Mouse (Mus musculus) heart, embryonic 12.5 days (tissue): ENCODE results near the gene Traf5. TPM values are rescaled to one million over a fixed set of nuclear protein-coding genes. Genes with fewer than 3 reads are reported as not detected.

Experiments
- ATAC-seq: fragments of 200-750 bp; cut with Nextera tagmentation; 2 replicates; pipeline ENCODE4 v1.8.0; 2017; ENCODE audit warnings: moderate TSS enrichment, moderate library complexity; ENCODE audit not compliant: insufficient number of reproducible peaks, low FRiP score
- H3K27ac ChIP-seq: fragments of 300-500 bp; sonication (generic); 2 replicates; pipeline ENCODE4 v1.5.1; 2016; ENCODE audit warnings: mild to moderate bottlenecking, moderate library complexity; ENCODE audit not compliant: poor library complexity, severe bottlenecking
- H3K27me3 ChIP-seq: fragments of 300-500 bp; sonication (generic); replicated peaks from 2 replicates; pipeline ENCODE4 v1.6.1; 2016; ENCODE audit warnings: mild to moderate bottlenecking, moderate library complexity
- H3K36me3 ChIP-seq: fragments of 300-500 bp; sonication (generic); 2 replicates; pipeline ENCODE4 v1.6.1; 2016; ENCODE audit warnings: mild to moderate bottlenecking, moderate library complexity
- H3K4me1 ChIP-seq: fragments of 300-500 bp; sonication (generic); replicated peaks from 2 replicates; pipeline ENCODE4 v1.6.1; 2016; ENCODE audit warnings: mild to moderate bottlenecking
- H3K4me2 ChIP-seq: fragments of 300-500 bp; sonication (generic); 2 replicates; pipeline ENCODE4 v1.6.1; 2016; ENCODE audit warnings: mild to moderate bottlenecking, moderate library complexity
- H3K4me3 ChIP-seq: fragments of 300-500 bp; sonication (generic); 2 replicates; pipeline ENCODE4 v1.5.1; 2016; ENCODE audit warnings: mild to moderate bottlenecking
- H3K9ac ChIP-seq: fragments of 300-500 bp; sonication (generic); 2 replicates; pipeline ENCODE4 v1.6.1; 2016; ENCODE audit warnings: mild to moderate bottlenecking, moderate library complexity
- H3K9me3 ChIP-seq: fragments of 300-500 bp; sonication (generic); replicated peaks from 2 replicates; pipeline ENCODE4 v1.6.1; 2016; ENCODE audit warnings: mild to moderate bottlenecking, moderate library complexity
- WGBS: fragments of 180-500 bp; shearing (Covaris S2); methylation state at CpG from one replicate; pipeline ENCODE4 v1.1.7; 2016; 5-methylcytosine and 5-hydroxymethylcytosine counted together
- polyA plus RNA-seq: library from polyadenylated mRNA; unstranded; fragments of >200 nt; fragmentation: Nextera tagmentation; extraction: Ambion mirVana; gene quantifications from 2 replicates; pipeline ENCODE4 v1.2.1, GENCODE M21; 2016

The Traf5 gene
- polyA plus RNA-seq, 1 experiment from 2014 or later, result 10.8 TPM

GRCm38 (mm10) chr1:191964773-191965481 lies 127.4 kb downstream of the Traf5 start:
- 0 out of 2 replicates have a peak, but pooled peaks have one; percentile 49 for ATAC-seq
- 16% methylated on average over 13 of the region's 13 CpGs for WGBS
- H3K9ac ChIP-seq, result no peak overlapping the region; the same call in 1 of the 2 replicates

GRCm38 (mm10) chr1:191963948-191964772 lies 128.2 kb downstream of the Traf5 start:
- Histone ChIP-seq H3K27me3 (no peaks in the 10 kb centered on the region), H3K27ac (no peak overlapping the region), H3K4me1 (no peaks in the 10 kb centered on the region), H3K9ac (no peak overlapping the region), H3K4me3 (no peak overlapping the region), H3K4me2 (no peak overlapping the region), H3K36me3 (no peaks in the 10 kb centered on the region), H3K9me3 (no peaks in the 10 kb centered on the region)
- peak; percentile 85 for ATAC-seq
- 25% methylated on average over 8 of the region's 8 CpGs for WGBS

More at GRCm38 (mm10) chr1:191964773-191965481, 127.4 kb downstream of the Traf5 start:
- H3K27ac ChIP-seq, result no peak overlapping the region
- H3K9me3 ChIP-seq, result no peaks in the 10 kb centered on the region
- no peak overlapping the region for H3K4me3 ChIP-seq
- peak overlapping the region; percentile 49 for H3K4me2 ChIP-seq
- H3K27me3 ChIP-seq, result no peaks in the 10 kb centered on the region
- no peaks in the 10 kb centered on the region for H3K36me3 ChIP-seq
- no peaks in the 10 kb centered on the region for H3K4me1 ChIP-seq

- Histone ChIP-seq H3K4me3 (no peak overlapping the region), H3K9me3 (no peaks in the 10 kb centered on the region), H3K9ac (no peak overlapping the region), H3K36me3 (no peaks in the 10 kb centered on the region), H3K27ac (no peak overlapping the region), H3K4me1 (no peaks in the 10 kb centered on the region), H3K4me2 (no peak overlapping the region), H3K27me3 (no peaks in the 10 kb centered on the region)
- whole genome bisulfite sequencing, result 70% methylated on average over 3 of the region's 3 CpGs
- ATAC-seq, result no peak
Observed at GRCm38 (mm10) chr1:191963413-191963812, 128.9 kb downstream of the Traf5 start.

GRCm38 (mm10) chr1:191960946-191961345 lies 131.4 kb downstream of the Traf5 start:
- Histone ChIP-seq H3K4me2 (no peak overlapping the region), H3K36me3 (no peaks in the 10 kb centered on the region), H3K4me1 (no peaks in the 10 kb centered on the region), H3K27me3 (no peaks in the 10 kb centered on the region), H3K4me3 (no peak overlapping the region), H3K9ac (no peak overlapping the region), H3K9me3 (no peaks in the 10 kb centered on the region), H3K27ac (no peak overlapping the region)
- WGBS, result 56% methylated on average over 2 of the region's 2 CpGs
- ATAC-seq, result no peak

- Histone ChIP-seq H3K4me2 (no peak overlapping the region), H3K4me1 (no peaks in the 10 kb centered on the region), H3K36me3 (no peaks in the 10 kb centered on the region), H3K27me3 (no peaks in the 10 kb centered on the region), H3K9ac (no peak overlapping the region), H3K4me3 (no peak overlapping the region), H3K27ac (no peak overlapping the region), H3K9me3 (no peaks in the 10 kb centered on the region)
- no peak for ATAC-seq
- 95% methylated on average over 3 of the region's 3 CpGs for WGBS
Observed at GRCm38 (mm10) chr1:191957321-191957720, 135.0 kb downstream of the Traf5 start.

- WGBS, result 81% methylated on average over 2 of the region's 2 CpGs
- Histone ChIP-seq H3K27me3 (no peaks in the 10 kb centered on the region), H3K4me2 (no peak overlapping the region), H3K27ac (no peak overlapping the region), H3K9ac (no peak overlapping the region), H3K36me3 (no peaks in the 10 kb centered on the region), H3K4me3 (no peak overlapping the region), H3K4me1 (no peaks in the 10 kb centered on the region), H3K9me3 (no peaks in the 10 kb centered on the region)
- ATAC-seq, result no peak
Observed at GRCm38 (mm10) chr1:191956871-191957270, 135.5 kb downstream of the Traf5 start.

- no peak overlapping the region for H3K4me3 ChIP-seq
- WGBS, result 64% methylated on average over 3 of the region's 3 CpGs
- no peaks in the 10 kb centered on the region for H3K4me1 ChIP-seq
- no peaks in the 10 kb centered on the region for H3K9me3 ChIP-seq
- 0 out of 2 replicates have a peak, but pooled peaks have one; percentile 27 for ATAC-seq
- no peak overlapping the region for H3K9ac ChIP-seq
- no peaks in the 10 kb centered on the region for H3K36me3 ChIP-seq
- no peaks in the 10 kb centered on the region for H3K27me3 ChIP-seq
- H3K4me2 ChIP-seq, result no peak overlapping the region
- H3K27ac ChIP-seq, result no peak overlapping the region
Observed at GRCm38 (mm10) chr1:191956261-191956660, 136.1 kb downstream of the Traf5 start.

GRCm38 (mm10) chr1:191955101-191955500 lies 137.3 kb downstream of the Traf5 start:
- 50% methylated on average over 3 of the region's 3 CpGs for WGBS
- no peak overlapping the region for H3K9ac ChIP-seq
- H3K27ac ChIP-seq, result peak overlapping the region; percentile 19; the same call in 1 of the 2 replicates
- ATAC-seq, result peak; percentile 72; the same call in 1 of the 2 replicates
- no peak overlapping the region for H3K4me2 ChIP-seq
- H3K4me3 ChIP-seq, result no peak overlapping the region
- H3K36me3 ChIP-seq, result no peaks in the 10 kb centered on the region
- H3K4me1 ChIP-seq, result no peaks in the 10 kb centered on the region
- no peaks in the 10 kb centered on the region for H3K9me3 ChIP-seq
- H3K27me3 ChIP-seq, result no peaks in the 10 kb centered on the region

GRCm38 (mm10) chr1:191952733-191953335 lies 139.5 kb downstream of the Traf5 start:
- Histone ChIP-seq H3K4me3 (no peak overlapping the region), H3K27me3 (no peaks in the 10 kb centered on the region), H3K4me2 (no peak overlapping the region), H3K9me3 (no peaks in the 10 kb centered on the region), H3K27ac (no peak overlapping the region), H3K4me1 (no peaks in the 10 kb centered on the region), H3K36me3 (no peaks in the 10 kb centered on the region), H3K9ac (no peak overlapping the region)
- no peak for ATAC-seq
- 90% methylated on average over 11 of the region's 11 CpGs for WGBS

GRCm38 (mm10) chr1:191950611-191951010 lies 141.7 kb downstream of the Traf5 start:
- Histone ChIP-seq H3K27me3 (peaks cover 6% of the 10 kb centered on the region; the same call in 1 of the 2 replicates), H3K9ac (no peak overlapping the region), H3K36me3 (no peaks in the 10 kb centered on the region), H3K4me2 (no peak overlapping the region), H3K9me3 (no peaks in the 10 kb centered on the region), H3K4me3 (no peak overlapping the region), H3K27ac (no peak overlapping the region), H3K4me1 (no peaks in the 10 kb centered on the region; the same call in 1 of the 2 replicates)
- 53% methylated on average over 2 of the region's 2 CpGs for WGBS
- no peak for ATAC-seq

GRCm38 (mm10) chr1:191948600-191948999 lies 143.8 kb downstream of the Traf5 start:
- peaks cover under 1% of the 10 kb centered on the region; the same call in 1 of the 2 replicates for H3K4me1 ChIP-seq
- no peak for ATAC-seq
- 80% methylated on average over 8 of the region's 8 CpGs for WGBS
- H3K9ac ChIP-seq, result no peak overlapping the region
- peaks cover 6% of the 10 kb centered on the region for H3K27me3 ChIP-seq
- H3K36me3 ChIP-seq, result no peaks in the 10 kb centered on the region
- H3K9me3 ChIP-seq, result no peaks in the 10 kb centered on the region
- no peak overlapping the region for H3K27ac ChIP-seq
- no peak overlapping the region for H3K4me2 ChIP-seq
- H3K4me3 ChIP-seq, result no peak overlapping the region
